Mouse (Mus musculus) layer of hippocampus, adult 2 months (tissue): ENCODE results near the gene Ets1. TPM values are rescaled to one million over a fixed set of nuclear protein-coding genes. Genes with fewer than 3 reads are reported as not detected.
A peak's percentile ranks its signal among the peaks of the same experiment; 100 is the strongest.

Source experiments
- DNase-seq, 2 experiments: peaks; one replicate each; pipeline ENCODE4 v3.0.0; 2022; ENCODE audit warnings: low spot score in 2 of 2
- H3K27ac ChIP-seq: fragments of 200-600 bp; 2 replicates; pipeline ENCODE4 v1.8.1; 2022
- H3K4me3 ChIP-seq: fragments of 200-600 bp; 2 replicates; pipeline ENCODE4 v1.8.1; 2022; ENCODE audit warnings: mild to moderate bottlenecking
- CTCF ChIP-seq: fragments of 200-600 bp; conservative IDR thresholded peaks from 2 replicates; pipeline ENCODE4 v1.8.1; 2022; ENCODE audit warnings: antibody characterized with exemption, mild to moderate bottlenecking, moderate library complexity
- total RNA-seq, 2 experiments: library from RNA; stranded (reverse); gene quantifications; 2 replicates each; pipeline ENCODE4 v1.2.3; 2021

The Ets1 gene
- total RNA-seq, 2 experiments from 2014 or later = 9.9 to 12.2 TPM

DNA sequence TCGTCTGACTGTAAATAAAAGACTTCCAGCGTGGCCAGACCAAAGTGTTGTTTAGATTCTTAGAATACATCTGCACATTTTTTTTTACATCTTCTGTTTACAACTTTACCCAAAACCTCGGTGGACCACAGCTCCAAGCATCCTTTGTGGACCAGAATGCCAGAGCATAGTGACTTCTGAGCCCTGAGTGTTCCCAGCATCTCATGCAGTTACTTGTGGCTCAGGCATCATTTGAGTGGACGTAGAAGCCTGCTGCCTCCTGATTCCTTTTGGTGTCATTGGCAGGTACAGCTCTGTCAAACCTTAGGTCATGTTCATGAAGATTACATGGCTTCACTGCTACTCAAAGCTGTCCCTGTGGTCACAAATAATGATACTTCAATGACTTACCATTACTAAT is 93.2 kb downstream of the Ets1 start:
- DNase-seq = no peak
- no peak for TF ChIP-seq CTCF

GRCm38 (mm10) chr9:32730001-32730655 is 94.1 kb downstream of the Ets1 start:
- Histone ChIP-seq H3K4me3 (no peak overlapping the region), H3K27ac (no peak overlapping the region)
- TF ChIP-seq CTCF = no peak
- no peak for DNase-seq

More for the DNA sequence above, 93.2 kb downstream of the Ets1 start:
- Histone ChIP-seq H3K27ac (no peak overlapping the region), H3K4me3 (no peak overlapping the region)

GRCm38 (mm10) chr9:32730656-32731590 is 94.9 kb downstream of the Ets1 start:
- no peak overlapping the region for H3K27ac ChIP-seq
- no peak overlapping the region for H3K4me3 ChIP-seq
- TF ChIP-seq CTCF = no peak
- no peak for DNase-seq

DNA sequence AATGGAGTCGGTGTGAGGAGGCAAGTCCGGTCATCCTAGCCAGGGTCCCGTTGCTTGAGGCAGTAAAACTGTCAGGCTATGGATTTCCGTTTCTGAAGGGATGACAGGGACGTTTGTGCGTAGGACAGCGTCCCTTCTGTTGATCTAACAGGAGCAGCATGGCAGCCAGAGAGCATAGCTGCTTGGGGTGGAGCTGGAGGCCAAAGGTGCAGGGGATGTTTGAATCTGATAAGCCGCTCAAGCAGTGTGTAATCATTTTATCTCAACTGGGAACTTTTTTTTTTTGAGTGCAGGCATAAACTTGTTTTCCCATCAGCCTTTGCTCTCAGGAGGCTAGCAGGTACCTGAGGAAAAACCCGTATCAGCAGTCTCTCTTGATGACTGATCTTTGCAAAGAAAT is 95.8 kb downstream of the Ets1 start:
- DNase-seq = no peak
- TF ChIP-seq CTCF = no peak

GRCm38 (mm10) chr9:32735071-32735470 is 99.0 kb downstream of the Ets1 start:
- Histone ChIP-seq H3K4me3 (no peak overlapping the region), H3K27ac (peak overlapping the region; percentile 21; the same call in 1 of the 2 replicates)
- DNase-seq = no peak
- TF ChIP-seq CTCF = no peak

More for the DNA sequence above, 95.8 kb downstream of the Ets1 start:
- H3K27ac ChIP-seq = no peak overlapping the region
- H3K4me3 ChIP-seq = no peak overlapping the region

DNA sequence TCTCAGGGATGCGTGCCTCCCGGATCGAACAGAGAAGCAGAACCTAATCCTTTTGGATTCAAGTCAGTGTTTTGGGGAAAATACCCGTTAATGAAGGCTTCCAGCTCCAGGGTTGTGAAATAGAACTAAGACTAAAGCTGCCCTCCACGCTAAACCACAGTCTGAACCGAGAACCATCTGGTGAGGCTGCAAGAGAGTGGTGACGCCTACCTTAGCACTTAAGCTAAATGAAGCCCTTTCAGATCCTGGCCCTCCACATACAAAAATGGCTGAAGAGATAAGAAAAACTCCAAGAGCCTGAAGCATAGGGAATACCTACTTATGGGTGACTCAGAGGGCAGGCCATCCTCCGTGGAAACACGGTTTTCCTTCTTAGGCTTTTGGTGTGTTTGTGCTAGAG is 100.0 kb downstream of the Ets1 start:
- peak overlapping the region; percentile 21 for H3K27ac ChIP-seq
- DNase-seq = no peak
- TF ChIP-seq CTCF = no peak
- no peak overlapping the region for H3K4me3 ChIP-seq

GRCm38 (mm10) chr9:32739988-32740387 is 104.0 kb downstream of the Ets1 start:
- Histone ChIP-seq H3K4me3 (no peak overlapping the region), H3K27ac (no peak overlapping the region)
- DNase-seq = no peak
- no peak for TF ChIP-seq CTCF

DNA sequence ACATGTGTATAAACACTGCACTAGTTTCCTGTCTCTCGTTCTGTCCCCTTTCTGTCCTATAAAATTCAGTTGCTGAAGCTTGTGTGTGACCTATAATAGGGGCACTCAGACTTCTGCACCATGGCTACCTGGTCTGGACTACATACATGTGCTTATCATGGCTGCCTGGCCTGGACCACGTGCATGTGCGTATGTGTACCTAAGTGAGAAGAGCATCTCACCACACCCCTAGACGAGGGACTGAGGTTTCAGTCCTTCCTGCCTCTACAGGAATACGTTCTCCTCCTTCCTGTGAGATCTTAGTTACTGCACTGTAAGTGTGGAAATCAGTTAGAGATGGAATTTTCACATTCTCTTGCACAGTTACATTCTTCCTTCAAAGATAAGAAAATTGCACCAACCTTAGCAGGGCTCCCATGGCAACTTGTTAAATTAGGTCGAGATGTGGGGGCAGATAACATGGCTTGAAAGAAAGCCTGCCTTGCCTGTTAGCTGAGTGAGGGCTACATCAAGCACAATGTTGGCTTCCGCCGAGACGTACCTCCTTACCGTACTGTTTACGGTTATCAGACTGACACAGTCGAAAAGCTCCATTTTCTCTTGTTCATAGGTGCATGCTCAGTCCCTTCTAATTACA is 104.8 kb downstream of the Ets1 start:
- Histone ChIP-seq H3K4me3 (no peak overlapping the region), H3K27ac (no peak overlapping the region)
- DNase-seq = no peak
- no peak for TF ChIP-seq CTCF

DNA sequence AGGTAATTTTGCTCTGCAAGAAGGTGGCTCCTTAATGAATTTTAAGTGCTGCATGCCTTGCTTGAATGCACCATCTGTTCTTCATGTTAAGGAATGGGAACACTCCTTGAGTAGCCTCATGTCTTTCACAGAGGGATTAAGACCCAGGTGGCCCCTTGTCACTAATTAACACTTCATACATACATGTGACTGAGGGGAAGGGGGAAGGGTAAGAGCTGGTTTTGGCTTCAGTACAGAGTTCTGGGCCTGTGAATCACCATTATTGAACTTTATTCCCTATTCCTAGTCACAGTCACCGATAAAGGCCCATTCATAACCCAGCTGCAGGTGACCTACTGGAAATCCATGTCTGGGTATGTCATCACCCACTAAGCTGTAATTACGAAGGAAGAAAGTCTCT is 105.7 kb downstream of the Ets1 start:
- no peak for TF ChIP-seq CTCF
- H3K4me3 ChIP-seq = no peak overlapping the region
- H3K27ac ChIP-seq = no peak overlapping the region
- DNase-seq = no peak

GRCm38 (mm10) chr9:32743157-32743556 is 107.1 kb downstream of the Ets1 start:
- no peak for DNase-seq
- H3K27ac ChIP-seq = no peak overlapping the region
- TF ChIP-seq CTCF = no peak
- no peak overlapping the region for H3K4me3 ChIP-seq

DNA sequence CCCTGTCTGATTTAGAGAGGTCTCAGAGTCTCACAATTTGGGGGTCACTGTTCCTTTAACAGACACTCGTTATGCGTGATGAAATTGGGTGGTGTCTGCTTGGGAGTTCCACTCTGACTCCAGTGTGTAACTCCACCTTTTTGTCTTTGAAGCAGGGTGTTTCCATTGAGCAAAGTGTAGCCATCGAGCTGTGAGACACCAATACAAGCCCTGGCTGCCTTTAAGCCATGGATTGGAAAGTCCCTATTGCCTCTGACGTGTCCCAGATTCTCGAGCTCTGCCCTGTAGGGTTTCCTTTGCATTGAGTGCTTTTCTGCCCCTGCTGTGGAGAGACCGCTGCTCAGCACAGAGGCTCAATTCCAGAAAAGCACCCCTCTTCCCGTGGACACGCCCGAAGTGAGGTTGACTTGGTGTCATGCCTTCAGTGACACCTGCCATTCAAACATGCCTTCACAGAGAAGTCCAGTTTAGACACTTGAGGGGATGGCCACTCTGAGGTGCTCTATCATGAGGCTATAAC is 107.7 kb downstream of the Ets1 start:
- TF ChIP-seq CTCF = no peak
- Histone ChIP-seq H3K27ac (no peak overlapping the region), H3K4me3 (no peak overlapping the region)
- no peak for DNase-seq

DNA sequence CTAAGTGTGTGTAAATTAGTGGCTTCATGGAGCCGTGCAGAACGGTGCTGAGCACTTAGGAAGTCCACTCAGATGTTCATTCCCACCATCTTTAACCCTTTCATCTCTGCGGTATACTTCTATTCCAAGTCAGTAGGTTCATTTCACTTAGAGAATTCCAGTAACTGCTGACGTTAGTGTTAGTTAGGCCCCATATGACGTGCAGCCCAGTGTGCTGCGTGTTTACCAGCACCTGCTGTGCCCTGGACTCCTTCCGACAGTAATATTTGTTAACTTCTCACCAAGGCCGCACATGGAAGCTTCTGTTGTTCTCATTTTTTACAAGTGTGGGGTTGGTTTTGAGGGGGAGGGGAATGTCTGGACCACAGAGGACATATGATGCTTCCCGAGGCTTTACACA is 108.3 kb downstream of the Ets1 start:
- DNase-seq = no peak
- no peak overlapping the region for H3K27ac ChIP-seq
- no peak for TF ChIP-seq CTCF
- no peak overlapping the region for H3K4me3 ChIP-seq
